Mouse (Mus musculus): ENCODE results near the gene Ntn4.

Ntn4 gene

DNA sequence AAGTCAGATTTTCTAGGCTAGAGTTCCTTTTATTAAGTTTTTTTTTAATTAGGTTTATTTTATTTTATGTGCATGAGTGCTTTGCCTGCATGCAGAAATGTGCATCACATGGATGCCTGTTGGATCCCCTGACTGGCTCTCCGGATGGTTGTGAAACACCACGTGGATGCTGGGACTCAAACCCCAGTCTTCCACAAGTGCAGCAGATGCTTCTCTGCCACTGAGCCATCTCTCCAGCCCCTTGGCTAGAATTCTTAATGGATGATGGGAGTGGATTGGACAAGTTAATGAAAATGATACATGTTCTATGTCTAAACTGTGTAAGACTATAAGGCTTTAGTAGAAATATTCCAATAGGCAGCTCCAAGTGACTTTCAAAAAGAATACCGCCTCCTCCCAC is 47.3 kb downstream of the Ntn4 start:
- no peak for DNase-seq

DNA sequence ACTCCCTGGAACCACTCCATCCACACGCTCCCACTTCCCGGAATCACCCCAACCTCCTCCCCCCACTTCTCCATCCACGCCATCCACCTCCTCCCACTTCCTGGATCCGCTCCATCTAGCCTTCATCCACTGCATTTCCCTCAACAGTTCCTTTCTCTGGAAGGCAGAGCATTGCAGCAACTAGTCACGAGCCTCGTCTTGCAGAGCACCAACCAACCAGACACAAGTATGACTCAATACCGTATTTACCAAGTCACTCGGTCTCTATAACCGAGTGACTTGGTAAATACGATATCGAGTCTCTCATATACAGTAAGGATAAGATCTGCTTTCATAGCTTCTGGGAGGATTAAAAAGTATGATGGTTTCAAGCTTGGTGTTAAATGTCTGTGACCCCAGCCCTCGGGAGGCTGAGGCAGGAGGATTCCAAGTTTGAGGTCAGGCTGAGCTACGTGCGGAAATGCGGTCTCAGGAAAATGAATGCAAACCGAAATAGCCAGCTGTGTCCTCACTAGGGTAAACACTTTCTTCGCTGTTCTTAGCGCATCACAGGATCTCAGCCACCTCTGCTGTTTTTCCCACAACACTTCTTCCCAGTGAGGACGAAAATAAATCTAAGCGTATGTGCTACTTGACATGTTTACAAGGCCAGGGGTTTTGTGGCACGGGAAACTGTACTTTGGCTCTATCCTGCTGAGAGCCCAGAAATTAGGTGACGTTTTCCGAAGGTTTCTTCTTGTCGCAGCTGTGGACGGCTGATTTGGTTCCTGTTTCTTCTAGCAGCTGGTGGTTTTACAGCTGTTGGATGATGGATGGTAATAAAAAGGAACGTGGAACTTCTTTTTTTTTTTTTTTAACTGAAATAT is 48.1 kb downstream of the Ntn4 start:
- peak; percentile 32 for DNase-seq

DNA sequence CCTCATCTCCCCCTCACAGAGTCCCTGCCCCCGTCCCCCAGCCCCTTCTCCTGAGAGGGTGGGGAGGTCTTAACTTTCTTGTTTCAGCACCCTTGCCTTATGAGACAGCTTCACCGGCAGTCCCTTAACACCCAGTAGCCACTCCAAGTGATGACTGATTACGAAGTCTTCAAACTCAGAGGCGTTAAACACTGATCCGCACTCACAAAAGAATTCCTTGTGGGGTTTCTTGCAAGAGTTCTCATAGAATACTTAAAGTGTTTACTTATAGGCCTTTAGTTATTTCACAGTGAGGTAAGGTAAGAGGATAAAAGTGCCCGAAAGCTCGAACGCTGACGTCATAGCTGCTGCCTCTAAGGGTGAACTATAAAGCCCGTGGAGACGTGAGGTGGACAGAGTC is 50.9 kb downstream of the Ntn4 start:
- no peak for DNase-seq

DNA sequence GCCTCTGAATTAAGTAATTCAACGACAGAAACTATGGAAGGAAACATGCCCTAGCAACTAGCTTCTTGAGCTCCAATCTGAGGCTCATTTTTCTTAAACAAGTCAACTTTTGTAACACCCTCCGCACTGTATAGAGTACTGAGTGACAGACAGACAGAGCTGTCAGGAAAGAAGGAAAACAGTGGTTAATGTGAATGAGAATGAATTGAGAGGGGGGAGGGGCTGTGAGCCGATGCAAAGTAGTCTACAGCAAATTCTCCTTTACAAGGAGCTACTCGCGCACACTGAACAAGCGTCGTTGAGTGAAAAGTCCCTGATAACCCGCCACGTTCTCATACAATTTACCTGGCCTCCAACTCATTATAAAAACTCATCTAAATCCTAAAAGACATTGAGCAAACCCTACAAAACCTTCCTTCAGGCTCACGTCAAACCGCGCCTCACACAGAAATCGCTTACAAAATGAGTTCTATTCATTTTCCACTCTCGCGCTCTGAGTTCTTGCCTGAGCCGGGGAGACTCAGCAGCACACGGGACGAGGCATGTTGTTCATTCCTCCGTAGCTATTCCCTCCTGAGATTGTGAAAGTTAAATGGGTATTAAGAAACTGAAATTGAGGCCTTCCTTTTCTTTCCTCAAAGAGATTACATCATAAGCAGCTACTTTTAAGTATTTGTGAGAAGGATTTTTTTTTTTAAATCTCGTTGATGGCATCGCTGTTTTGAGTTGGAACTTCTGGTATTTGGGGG is 54.7 kb downstream of the Ntn4 start:
- DNase-seq = no peak

DNA sequence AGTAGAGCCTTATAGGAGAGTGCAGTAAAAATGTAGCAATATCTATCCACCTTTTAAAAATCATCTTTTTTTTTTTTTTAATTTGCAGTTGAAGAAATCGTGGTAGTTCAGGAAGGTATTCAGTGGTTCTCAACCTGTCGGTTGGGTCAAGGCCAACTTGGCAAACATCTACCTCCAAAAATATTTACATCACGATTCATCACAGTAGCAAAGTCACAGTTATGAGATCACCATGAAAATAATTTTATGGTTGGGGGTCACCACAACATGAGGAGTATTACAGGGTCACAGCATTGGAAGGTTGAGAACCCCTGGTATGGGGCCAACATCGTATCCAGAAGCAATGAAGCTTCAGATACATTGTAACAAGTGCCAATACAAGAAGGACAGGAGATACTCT is 55.5 kb downstream of the Ntn4 start:
- DNase-seq = no peak

- no peak for DNase-seq
Observed at GRCm38 (mm10) chr10:93697866-93698483, 57.5 kb downstream of the Ntn4 start.

- no peak for DNase-seq
Observed at GRCm38 (mm10) chr10:93699689-93700478, 59.4 kb downstream of the Ntn4 start.

- DNase-seq = no peak
Observed at GRCm38 (mm10) chr10:93700589-93701363, 60.3 kb downstream of the Ntn4 start.

GRCm38 (mm10) chr10:93703946-93704345 is 63.5 kb downstream of the Ntn4 start:
- no peak for DNase-seq

GRCm38 (mm10) chr10:93707149-93708075 is 66.9 kb downstream of the Ntn4 start:
- DNase-seq = peak; percentile 31

- DNase-seq = no peak
Observed at GRCm38 (mm10) chr10:93708076-93708473, 67.6 kb downstream of the Ntn4 start.

DNA sequence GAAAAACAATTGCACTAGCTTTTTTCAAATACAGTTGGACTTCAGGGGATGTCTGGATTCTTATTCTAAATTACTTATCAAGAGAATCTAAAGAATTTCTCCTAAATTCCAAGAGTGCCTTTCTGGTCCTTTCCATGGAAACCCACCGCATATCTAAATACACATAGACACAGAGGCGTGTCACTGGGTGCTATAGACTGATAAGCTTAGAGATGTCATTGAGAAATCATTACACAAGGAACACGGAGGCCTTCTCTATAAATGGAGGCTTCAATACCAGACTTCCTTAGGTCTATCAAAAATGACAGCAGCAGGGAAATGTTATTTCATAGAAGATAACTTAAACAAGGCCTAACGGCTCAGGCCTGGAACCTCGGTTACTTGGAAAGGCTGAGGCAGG is 68.0 kb downstream of the Ntn4 start:
- DNase-seq = no peak

DNA sequence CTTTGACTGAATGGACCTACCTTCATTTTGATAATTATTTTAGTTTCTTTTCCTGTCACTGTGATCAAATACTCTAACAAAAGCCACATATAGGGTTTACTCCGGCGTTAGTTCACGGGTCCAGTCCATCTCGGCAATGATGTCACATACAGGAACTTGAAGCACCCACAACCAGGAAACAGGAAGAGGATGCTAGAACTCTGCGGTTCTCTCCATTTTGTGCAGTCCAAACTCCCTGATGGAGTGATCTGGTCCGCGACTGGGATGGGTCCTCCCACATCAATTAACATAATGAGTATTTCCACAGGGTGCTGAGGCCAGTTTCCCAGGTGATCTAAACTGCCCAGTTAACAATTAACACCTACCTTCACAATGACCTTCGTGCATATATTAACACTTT is 69.1 kb downstream of the Ntn4 start:
- DNase-seq = no peak

- DNase-seq = no peak
Observed at GRCm38 (mm10) chr10:93721625-93722337, 81.3 kb downstream of the Ntn4 start.

GRCm38 (mm10) chr10:93723942-93724542 is 83.6 kb downstream of the Ntn4 start:
- DNase-seq = peak; percentile 70

- no peak for DNase-seq
Observed at GRCm38 (mm10) chr10:93728131-93728530, 87.7 kb downstream of the Ntn4 start.

DNA sequence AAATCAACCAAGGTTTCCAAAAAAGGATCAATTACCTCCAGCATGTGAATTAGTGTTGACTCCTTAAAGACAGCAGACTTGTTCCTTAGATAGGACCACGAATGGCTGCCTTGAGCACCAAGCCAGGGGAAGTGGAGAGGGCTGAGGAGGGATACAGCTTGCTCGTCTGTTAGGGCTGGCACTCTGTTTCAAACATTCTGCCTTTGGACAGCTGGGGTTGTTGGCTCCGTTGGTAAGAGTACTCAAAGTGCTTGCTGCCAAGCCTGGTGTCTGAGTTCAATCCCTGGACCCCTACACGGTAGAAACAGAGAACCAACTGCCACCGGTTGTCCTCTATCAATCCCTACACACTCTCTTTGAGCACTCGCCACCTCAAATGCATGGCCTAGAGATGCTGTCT is 90.0 kb downstream of the Ntn4 start:
- no peak for DNase-seq

GRCm38 (mm10) chr10:93731248-93731691 is 90.8 kb downstream of the Ntn4 start:
- DNase-seq = no peak

DNA sequence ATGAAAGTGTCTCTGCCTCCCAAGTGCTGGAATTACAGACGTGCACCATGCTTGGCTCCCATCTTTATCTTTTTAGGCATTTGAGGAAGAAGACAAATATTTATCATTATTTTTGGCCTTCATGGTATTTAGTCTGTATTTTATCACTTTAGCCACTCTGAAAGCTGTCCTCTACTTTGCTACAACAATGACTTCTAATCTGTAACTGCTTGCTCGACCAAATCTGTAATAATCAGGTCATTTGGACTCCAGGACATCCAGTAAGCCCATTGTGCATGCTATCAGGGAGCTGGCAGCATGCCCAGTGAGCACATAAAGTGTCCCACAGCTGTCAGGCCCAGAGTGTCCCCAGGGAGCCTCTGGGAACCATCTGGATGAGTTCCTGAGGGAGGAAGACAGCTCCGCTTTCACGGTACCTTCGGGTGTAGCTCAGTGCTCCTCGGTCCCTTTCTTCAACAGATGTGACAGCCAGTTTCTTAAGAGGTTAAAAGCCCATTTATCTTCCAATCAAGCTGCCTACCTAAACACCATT is 95.7 kb downstream of the Ntn4 start:
- DNase-seq = peak; percentile 77

Measured in lung, postnatal 14 days (tissue).